Mouse (Mus musculus): Measurements from ENCODE around the gene Tgm7. TPM values are rescaled to one million over a fixed set of nuclear protein-coding genes. Genes with fewer than 3 reads are reported as not detected.
"Not testable (repeated sequence)": the region's sequence is repeated elsewhere in the genome, so short reads cannot be mapped to it uniquely, and the experiment has no call there.

Tgm7 gene
- polyA plus RNA-seq, 1 experiment from 2014 or later: not detected

- peak overlapping the region; percentile 55 for H3K4me3 ChIP-seq (ENCODE audit: low read depth, low read length)
- H3K27ac ChIP-seq (ENCODE audit: low read length): peak overlapping the region; percentile 96
- DNase-seq (ENCODE audit: low spot score): peak; percentile 82
- peak overlapping the region; percentile 92 for H3K4me2 ChIP-seq (replicated peaks; ENCODE audit: low read depth, low read length)
- peak; percentile 40 for ATAC-seq
- H3K4me1 ChIP-seq (ENCODE audit: insufficient read depth, low read depth, low read length): peaks cover 19% of the 10 kb centered on the region
- TF ChIP-seq CTCF (IDR thresholded peaks at IDR 0.05): peak; percentile 12; the same call in 1 of the 2 replicates
- no peak for TF ChIP-seq EP300 (IDR thresholded peaks at IDR 0.05)
- H3K27me3 ChIP-seq (replicated peaks; ENCODE audit: insufficient read depth, low read length): no peaks in the 10 kb centered on the region
- peak overlapping the region; percentile 70 for H3K9ac ChIP-seq (replicated peaks; ENCODE audit: low read depth)
- H3K36me3 ChIP-seq (ENCODE audit: insufficient read depth, low read length): peaks cover 9% of the 10 kb centered on the region; the same call in 1 of the 2 replicates
- 30% methylated on average over 29 of the region's 29 CpGs for WGBS
- no peaks in the 10 kb centered on the region for H3K9me3 ChIP-seq (ENCODE audit: low read length)
Measured at GRCm38 (mm10) chr2:121139266-121140017, 29.8 kb upstream of the Tgm7 start.

- no peaks in the 10 kb centered on the region for H3K27me3 ChIP-seq (replicated peaks; ENCODE audit: insufficient read depth, low read length)
- H3K9me3 ChIP-seq (ENCODE audit: low read length): no peaks in the 10 kb centered on the region
- H3K4me2 ChIP-seq (replicated peaks; ENCODE audit: low read depth, low read length): peak overlapping the region; percentile 92; the same call in 1 of the 2 replicates
- peak overlapping the region; percentile 14; the same call in 1 of the 2 replicates for H3K27ac ChIP-seq (ENCODE audit: low read length)
- ATAC-seq (no peak), DNase-seq (ENCODE audit: low spot score) (peak; percentile 73)
- 0 out of 2 replicates have a peak, but pooled peaks have one; percentile 18 for TF ChIP-seq EP300 (IDR thresholded peaks at IDR 0.05)
- TF ChIP-seq CTCF (IDR thresholded peaks at IDR 0.05): no peak
- no peak overlapping the region for H3K4me3 ChIP-seq (ENCODE audit: low read depth, low read length)
- 68% methylated on average over 4 of the region's 4 CpGs for WGBS
- no peaks in the 10 kb centered on the region for H3K36me3 ChIP-seq (ENCODE audit: insufficient read depth, low read length)
- H3K9ac ChIP-seq (replicated peaks; ENCODE audit: low read depth): no peak overlapping the region
- H3K4me1 ChIP-seq (ENCODE audit: insufficient read depth, low read depth, low read length): peaks cover 19% of the 10 kb centered on the region
Measured at GRCm38 (mm10) chr2:121137371-121137770, 27.8 kb upstream of the Tgm7 start.

- peak; percentile 53 for DNase-seq (ENCODE audit: low spot score)
- Histone ChIP-seq H3K27me3 (replicated peaks; ENCODE audit: insufficient read depth, low read length) (no peaks in the 10 kb centered on the region), H3K4me3 (ENCODE audit: low read depth, low read length) (no peak overlapping the region), H3K27ac (ENCODE audit: low read length) (no peak overlapping the region), H3K4me1 (ENCODE audit: insufficient read depth, low read depth, low read length) (peaks cover 2% of the 10 kb centered on the region; the same call in 1 of the 2 replicates), H3K36me3 (ENCODE audit: insufficient read depth, low read length) (no peaks in the 10 kb centered on the region), H3K9me3 (ENCODE audit: low read length) (no peaks in the 10 kb centered on the region), H3K9ac (replicated peaks; ENCODE audit: low read depth) (no peak overlapping the region), H3K4me2 (replicated peaks; ENCODE audit: low read depth, low read length) (no peak overlapping the region)
- WGBS: 43% methylated on average over 1 of the region's 1 CpGs
- TF ChIP-seq CTCF (IDR thresholded peaks at IDR 0.05): no peak
- no peak for TF ChIP-seq EP300 (IDR thresholded peaks at IDR 0.05)
- ATAC-seq: peak; percentile 31
Measured at GRCm38 (mm10) chr2:121132822-121133221, 23.2 kb upstream of the Tgm7 start.

GRCm38 (mm10) chr2:121128865-121129620, 19.4 kb upstream of the Tgm7 start:
- H3K4me2 ChIP-seq (replicated peaks; ENCODE audit: low read depth, low read length): no peak overlapping the region
- no peak for TF ChIP-seq CTCF (IDR thresholded peaks at IDR 0.05)
- TF ChIP-seq EP300 (IDR thresholded peaks at IDR 0.05): 0 out of 2 replicates have a peak, but pooled peaks have one; percentile 21
- H3K9ac ChIP-seq (replicated peaks; ENCODE audit: low read depth): no peak overlapping the region
- no peaks in the 10 kb centered on the region for H3K36me3 ChIP-seq (ENCODE audit: insufficient read depth, low read length)
- ATAC-seq (peak; percentile 67), DNase-seq (ENCODE audit: low spot score) (peak; percentile 37)
- WGBS: 50% methylated on average over 9 of the region's 9 CpGs
- H3K27ac ChIP-seq (ENCODE audit: low read length): no peak overlapping the region
- H3K4me1 ChIP-seq (ENCODE audit: insufficient read depth, low read depth, low read length): no peaks in the 10 kb centered on the region
- no peak overlapping the region for H3K4me3 ChIP-seq (ENCODE audit: low read depth, low read length)
- no peaks in the 10 kb centered on the region for H3K9me3 ChIP-seq (ENCODE audit: low read length)
- H3K27me3 ChIP-seq (replicated peaks; ENCODE audit: insufficient read depth, low read length): no peaks in the 10 kb centered on the region

- DNase-seq (ENCODE audit: low spot score) (no peak), ATAC-seq (no peak)
- H3K27me3 ChIP-seq (replicated peaks; ENCODE audit: insufficient read depth, low read length): no peaks in the 10 kb centered on the region
- H3K36me3 ChIP-seq (ENCODE audit: insufficient read depth, low read length): no peaks in the 10 kb centered on the region
- no peak overlapping the region for H3K4me2 ChIP-seq (replicated peaks; ENCODE audit: low read depth, low read length)
- no peaks in the 10 kb centered on the region for H3K4me1 ChIP-seq (ENCODE audit: insufficient read depth, low read depth, low read length)
- 53% methylated on average over 1 of the region's 1 CpGs for WGBS
- no peak overlapping the region for H3K4me3 ChIP-seq (ENCODE audit: low read depth, low read length)
- TF ChIP-seq EP300 (IDR thresholded peaks at IDR 0.05) (no peak), CTCF (IDR thresholded peaks at IDR 0.05) (no peak)
- no peak overlapping the region for H3K9ac ChIP-seq (replicated peaks; ENCODE audit: low read depth)
- H3K27ac ChIP-seq (ENCODE audit: low read length): no peak overlapping the region
- H3K9me3 ChIP-seq (ENCODE audit: low read length): no peaks in the 10 kb centered on the region
Measured at GRCm38 (mm10) chr2:121127536-121127935, 17.9 kb upstream of the Tgm7 start.

GRCm38 (mm10) chr2:121126302-121126701, 16.7 kb upstream of the Tgm7 start:
- not testable (repeated sequence) for H3K27ac ChIP-seq (ENCODE audit: low read length); DNase-seq (ENCODE audit: low spot score); H3K4me1 ChIP-seq (ENCODE audit: insufficient read depth, low read depth, low read length); H3K9ac ChIP-seq (replicated peaks; ENCODE audit: low read depth); H3K9me3 ChIP-seq (ENCODE audit: low read length); H3K27me3 ChIP-seq (replicated peaks; ENCODE audit: insufficient read depth, low read length); H3K4me2 ChIP-seq (replicated peaks; ENCODE audit: low read depth, low read length); H3K36me3 ChIP-seq (ENCODE audit: insufficient read depth, low read length); ATAC-seq; H3K4me3 ChIP-seq (ENCODE audit: low read depth, low read length)
- WGBS: 86% methylated on average over 5 of the region's 5 CpGs
